Mouse (Mus musculus) brain, embryonic 14.5 days (tissue): ENCODE measurements around the gene Erc1. TPM values are rescaled to one million over a fixed set of nuclear protein-coding genes. Genes with fewer than 3 reads are reported as not detected.

Source experiments
- DNase-seq: peaks from one replicate; pipeline ENCODE4 v3.0.0-alpha.2; 2011; ENCODE audit warnings: low read depth
- CTCF ChIP-seq: fragments of 200-500 bp; IDR thresholded peaks from 2 replicates; pipeline ENCODE4 v1.5.1; 2012; ENCODE audit warnings: inconsistent platforms, mild to moderate bottlenecking, moderate library complexity, borderline replicate concordance; ENCODE audit not compliant: insufficient read depth, insufficient read length; ENCODE audit errors: extremely low read depth
- POLR2A ChIP-seq: fragments of 200-500 bp; IDR thresholded peaks from 2 replicates; pipeline ENCODE4 v1.6.1; 2012; ENCODE audit warnings: mild to moderate bottlenecking, inconsistent platforms, borderline replicate concordance; ENCODE audit not compliant: poor library complexity, insufficient read depth, insufficient read length, severe bottlenecking; ENCODE audit errors: extremely low read depth
- polyA plus RNA-seq: library from polyadenylated mRNA; depleted of rRNA; stranded (reverse); fragments of >200 nt; gene quantifications from 2 replicates; pipeline ENCODE4 v1.2.3, GENCODE M21; 2012

The Erc1 gene
- polyA plus RNA-seq, 1 experiment: 59.9 TPM

- no peak for DNase-seq
- TF ChIP-seq CTCF (no peak), POLR2A (no peak)
Observed at GRCm38 (mm10) chr6:119575331-119575730, 272.6 kb downstream of the Erc1 start.

- TF ChIP-seq POLR2A (no peak), CTCF (no peak)
- DNase-seq: no peak
Observed at GRCm38 (mm10) chr6:119572296-119572695, 275.7 kb downstream of the Erc1 start.

- no peak for TF ChIP-seq CTCF
- TF ChIP-seq POLR2A: no peak
- DNase-seq: no peak
Observed at GRCm38 (mm10) chr6:119570797-119571196, 277.2 kb downstream of the Erc1 start.

GRCm38 (mm10) chr6:119568339-119568738 is 279.6 kb downstream of the Erc1 start:
- no peak for DNase-seq
- TF ChIP-seq CTCF (no peak), POLR2A (no peak)

- no peak for DNase-seq
Observed at GRCm38 (mm10) chr6:119565451-119566379, 282.3 kb downstream of the Erc1 start.

GRCm38 (mm10) chr6:119562558-119562957 is 285.4 kb downstream of the Erc1 start:
- no peak for DNase-seq
- TF ChIP-seq CTCF (no peak), POLR2A (no peak)

More at GRCm38 (mm10) chr6:119565451-119566379, 282.3 kb downstream of the Erc1 start:
- TF ChIP-seq POLR2A (no peak), CTCF (no peak)

GRCm38 (mm10) chr6:119558855-119559254 is 289.1 kb downstream of the Erc1 start:
- no peak for TF ChIP-seq CTCF
- TF ChIP-seq POLR2A: no peak
- no peak for DNase-seq

GRCm38 (mm10) chr6:119554439-119554838 is 293.5 kb downstream of the Erc1 start:
- TF ChIP-seq CTCF (peak; percentile 23; the same call in 1 of the 2 replicates), POLR2A (no peak)
- DNase-seq: no peak

GRCm38 (mm10) chr6:119544518-119544864 is 303.5 kb downstream of the Erc1 start:
- peak; percentile 51 for DNase-seq
- TF ChIP-seq CTCF (no peak), POLR2A (no peak)

GRCm38 (mm10) chr6:119543803-119544517 is 304.0 kb downstream of the Erc1 start, which contains the start of gene Wnt5b:
Gene Wnt5b (minus strand): TSS chr6:119544347.
- TF ChIP-seq CTCF (no peak), POLR2A (no peak)
- DNase-seq: peak; percentile 18

GRCm38 (mm10) chr6:119543456-119543802 is 304.5 kb downstream of the Erc1 start:
- TF ChIP-seq CTCF: no peak
- TF ChIP-seq POLR2A: no peak
- peak; percentile 23 for DNase-seq

GRCm38 (mm10) chr6:119535867-119536266 is 312.1 kb downstream of the Erc1 start:
- no peak for DNase-seq
- TF ChIP-seq CTCF: no peak
- TF ChIP-seq POLR2A: no peak

- DNase-seq: no peak
- no peak for TF ChIP-seq CTCF
- no peak for TF ChIP-seq POLR2A
Observed at GRCm38 (mm10) chr6:119533170-119533709, 314.7 kb downstream of the Erc1 start.
